Mouse (Mus musculus): ENCODE data around the gene Ubtd2. TPM values are rescaled to one million over a fixed set of nuclear protein-coding genes. Genes with fewer than 3 reads are reported as not detected.

Gene Ubtd2
- polyA plus RNA-seq, 1 experiment from 2014 or later = 57.3 TPM

- Histone ChIP-seq H3K4me1 (ENCODE audit: insufficient read depth) (peaks cover 22% of the 10 kb centered on the region), H3K4me2 (no peak overlapping the region), H3K36me3 (ENCODE audit: insufficient read depth) (no peaks in the 10 kb centered on the region), H3K27ac (ENCODE audit: low read depth) (no peak overlapping the region), H3K4me3 (ENCODE audit: low read depth, low read length) (no peak overlapping the region), H3K27me3 (ENCODE audit: insufficient read depth, low read length) (no peaks in the 10 kb centered on the region), H3K9me3 (ENCODE audit: low read depth, low read length) (no peaks in the 10 kb centered on the region), H3K9ac (no peak overlapping the region)
- WGBS = 88% methylated on average over 4 of the region's 4 CpGs
- ATAC-seq (ENCODE audit: insufficient read depth) (no peak), DNase-seq (no peak)
- no peak for TF ChIP-seq CTCF (IDR thresholded peaks at IDR 0.05; ENCODE audit: low read depth)
Observed at GRCm38 (mm10) chr11:32551056-32551455, 95.9 kb downstream of the Ubtd2 start.

- no peak overlapping the region for H3K4me3 ChIP-seq (ENCODE audit: low read depth, low read length)
- WGBS = 61% methylated on average over 12 of the region's 12 CpGs
- no peak overlapping the region for H3K9ac ChIP-seq
- H3K36me3 ChIP-seq (ENCODE audit: insufficient read depth) = no peaks in the 10 kb centered on the region
- no peak overlapping the region for H3K4me2 ChIP-seq
- H3K27me3 ChIP-seq (ENCODE audit: insufficient read depth, low read length) = no peaks in the 10 kb centered on the region
- ATAC-seq (ENCODE audit: insufficient read depth) = 0 out of 2 replicates have a peak, but pooled peaks have one; percentile 24
- peaks cover 18% of the 10 kb centered on the region; the same call in 1 of the 2 replicates for H3K4me1 ChIP-seq (ENCODE audit: insufficient read depth)
- TF ChIP-seq CTCF (IDR thresholded peaks at IDR 0.05; ENCODE audit: low read depth) = no peak
- no peaks in the 10 kb centered on the region for H3K9me3 ChIP-seq (ENCODE audit: low read depth, low read length)
- H3K27ac ChIP-seq (ENCODE audit: low read depth) = no peak overlapping the region
- DNase-seq = no peak
Observed at GRCm38 (mm10) chr11:32551579-32552297, 96.6 kb downstream of the Ubtd2 start.

- Histone ChIP-seq H3K4me3 (ENCODE audit: low read depth, low read length) (no peak overlapping the region), H3K4me2 (no peak overlapping the region), H3K27ac (ENCODE audit: low read depth) (peak overlapping the region; percentile 50; the same call in 1 of the 2 replicates), H3K9me3 (ENCODE audit: low read depth, low read length) (no peaks in the 10 kb centered on the region), H3K9ac (no peak overlapping the region), H3K27me3 (ENCODE audit: insufficient read depth, low read length) (no peaks in the 10 kb centered on the region), H3K4me1 (ENCODE audit: insufficient read depth) (peaks cover 18% of the 10 kb centered on the region; the same call in 1 of the 2 replicates), H3K36me3 (ENCODE audit: insufficient read depth) (no peaks in the 10 kb centered on the region)
- DNase-seq (peak; percentile 56), ATAC-seq (ENCODE audit: insufficient read depth) (peak; percentile 45; the same call in 1 of the 2 replicates)
- 48% methylated on average over 13 of the region's 13 CpGs for WGBS
- no peak for TF ChIP-seq CTCF (IDR thresholded peaks at IDR 0.05; ENCODE audit: low read depth)
Observed at GRCm38 (mm10) chr11:32552401-32553090, 97.4 kb downstream of the Ubtd2 start.

- H3K4me2 ChIP-seq = no peak overlapping the region
- H3K36me3 ChIP-seq (ENCODE audit: insufficient read depth) = no peaks in the 10 kb centered on the region
- H3K4me3 ChIP-seq (ENCODE audit: low read depth, low read length) = no peak overlapping the region
- ATAC-seq (ENCODE audit: insufficient read depth) (no peak), DNase-seq (no peak)
- no peaks in the 10 kb centered on the region for H3K27me3 ChIP-seq (ENCODE audit: insufficient read depth, low read length)
- no peak for TF ChIP-seq CTCF (IDR thresholded peaks at IDR 0.05; ENCODE audit: low read depth)
- H3K27ac ChIP-seq (ENCODE audit: low read depth) = 0 out of 2 replicates have a peak overlapping the region, but pooled peaks have one; percentile 38
- H3K9me3 ChIP-seq (ENCODE audit: low read depth, low read length) = no peaks in the 10 kb centered on the region
- 42% methylated on average over 14 of the region's 14 CpGs for WGBS
- H3K4me1 ChIP-seq (ENCODE audit: insufficient read depth) = peaks cover 13% of the 10 kb centered on the region; the same call in 1 of the 2 replicates
- no peak overlapping the region for H3K9ac ChIP-seq
Observed at GRCm38 (mm10) chr11:32553311-32554140, 98.4 kb downstream of the Ubtd2 start.

GRCm38 (mm10) chr11:32554141-32555091 lies 99.2 kb downstream of the Ubtd2 start:
- ATAC-seq (ENCODE audit: insufficient read depth) (no peak), DNase-seq (no peak)
- Histone ChIP-seq H3K27me3 (ENCODE audit: insufficient read depth, low read length) (no peaks in the 10 kb centered on the region), H3K27ac (ENCODE audit: low read depth) (no peak overlapping the region), H3K9me3 (ENCODE audit: low read depth, low read length) (no peaks in the 10 kb centered on the region), H3K9ac (no peak overlapping the region), H3K4me2 (no peak overlapping the region), H3K36me3 (ENCODE audit: insufficient read depth) (no peaks in the 10 kb centered on the region), H3K4me1 (ENCODE audit: insufficient read depth) (peaks cover 13% of the 10 kb centered on the region; the same call in 1 of the 2 replicates), H3K4me3 (ENCODE audit: low read depth, low read length) (no peak overlapping the region)
- WGBS = 69% methylated on average over 14 of the region's 14 CpGs
- no peak for TF ChIP-seq CTCF (IDR thresholded peaks at IDR 0.05; ENCODE audit: low read depth)

- TF ChIP-seq CTCF (IDR thresholded peaks at IDR 0.05; ENCODE audit: low read depth) = no peak
- H3K27me3 ChIP-seq (ENCODE audit: insufficient read depth, low read length) = no peaks in the 10 kb centered on the region
- H3K4me1 ChIP-seq (ENCODE audit: insufficient read depth) = peaks cover 13% of the 10 kb centered on the region; the same call in 1 of the 2 replicates
- no peak overlapping the region for H3K27ac ChIP-seq (ENCODE audit: low read depth)
- H3K4me3 ChIP-seq (ENCODE audit: low read depth, low read length) = no peak overlapping the region
- DNase-seq (no peak), ATAC-seq (ENCODE audit: insufficient read depth) (no peak)
- no peak overlapping the region for H3K4me2 ChIP-seq
- no peak overlapping the region for H3K9ac ChIP-seq
- H3K9me3 ChIP-seq (ENCODE audit: low read depth, low read length) = no peaks in the 10 kb centered on the region
- H3K36me3 ChIP-seq (ENCODE audit: insufficient read depth) = no peaks in the 10 kb centered on the region
- 90% methylated on average over 12 of the region's 12 CpGs for WGBS
Observed at GRCm38 (mm10) chr11:32555103-32555689, 100.0 kb downstream of the Ubtd2 start.

All from lung, embryonic 14.5 days (tissue).